Mouse (Mus musculus) MEL (cell line): Measurements from ENCODE around the gene Upp2.

Experiments
- CTCF ChIP-seq, 3 experiments: IDR thresholded peaks in 2 of 3; conservative IDR thresholded peaks in 1 of 3; 2 replicates each; pipeline ENCODE4 v1.5.1; 2011 to 2012; ENCODE audit warnings: low read length in 3 of 3, low read depth in 2 of 3, mild to moderate bottlenecking in 2 of 3, improper control_type of control experiment in 1 of 3, inconsistent platforms in 1 of 3, mixed read lengths in 1 of 3, moderate library complexity in 1 of 3; ENCODE audit not compliant: control insufficient read depth in 1 of 3, insufficient read depth in 1 of 3, poor library complexity in 1 of 3, severe bottlenecking in 1 of 3
- E2F4 ChIP-seq: IDR thresholded peaks from 2 replicates; pipeline ENCODE4 v1.6.1; 2011; ENCODE audit warnings: low read depth, low read length, improper control_type of control experiment, borderline replicate concordance
- ETS1 ChIP-seq: IDR thresholded peaks from 2 replicates; pipeline ENCODE4 v1.6.1; 2012; ENCODE audit warnings: low read depth, mild to moderate bottlenecking, inconsistent platforms, low read length, improper control_type of control experiment, moderate library complexity
- HCFC1 ChIP-seq: IDR thresholded peaks from 2 replicates; pipeline ENCODE4 v1.6.1; 2012; ENCODE audit warnings: low read depth, mild to moderate bottlenecking, inconsistent platforms, low read length, improper control_type of control experiment, moderate library complexity
- MAZ ChIP-seq: IDR thresholded peaks from 2 replicates; pipeline ENCODE4 v1.6.1; 2012; ENCODE audit warnings: low read depth, mild to moderate bottlenecking, inconsistent platforms, low read length, improper control_type of control experiment
- NELFE ChIP-seq: IDR thresholded peaks from 2 replicates; pipeline ENCODE4 v1.6.1; 2011; ENCODE audit warnings: low read depth, low read length, improper control_type of control experiment
- POLR2A ChIP-seq, 2 experiments: IDR thresholded peaks; 2 replicates each; pipeline ENCODE4 v1.6.1; 2011 to 2012; ENCODE audit warnings: low read length in 2 of 2, mild to moderate bottlenecking in 2 of 2, control low read depth in 1 of 2, improper control_type of control experiment in 1 of 2, low read depth in 1 of 2, moderate library complexity in 1 of 2; ENCODE audit not compliant: control insufficient read depth in 1 of 2, insufficient read depth in 1 of 2, poor library complexity in 1 of 2
- POLR2AphosphoS2 ChIP-seq: IDR thresholded peaks from 2 replicates; pipeline ENCODE4 v1.6.1; 2011; ENCODE audit warnings: low read length, improper control_type of control experiment
- TCF12 ChIP-seq: IDR thresholded peaks from 2 replicates; pipeline ENCODE4 v1.6.1; 2014; ENCODE audit warnings: low read depth, mild to moderate bottlenecking, inconsistent platforms, low read length, improper control_type of control experiment, moderate library complexity
- USF1 ChIP-seq: IDR thresholded peaks from 2 replicates; pipeline ENCODE4 v1.6.1; 2014; ENCODE audit warnings: low read depth, mild to moderate bottlenecking, inconsistent platforms, low read length, improper control_type of control experiment, moderate library complexity
- USF2 ChIP-seq, 2 experiments: IDR thresholded peaks; 2 replicates each; pipeline ENCODE4 v1.6.1; 2011 to 2012; ENCODE audit warnings: improper control_type of control experiment in 2 of 2, low read length in 2 of 2, borderline replicate concordance in 1 of 2, inconsistent platforms in 1 of 2, low read depth in 1 of 2, mild to moderate bottlenecking in 1 of 2; ENCODE audit not compliant: insufficient read depth in 1 of 2
- ZC3H11A ChIP-seq: IDR thresholded peaks from 2 replicates; pipeline ENCODE4 v1.6.1; 2012; ENCODE audit warnings: low read depth, mild to moderate bottlenecking, inconsistent platforms, low read length, improper control_type of control experiment

GRCm38 (mm10) chr2:58546264-58546663 is 20.8 kb upstream of the Upp2 start:
- no peak for TF ChIP-seq CTCF (IDR thresholded peaks at IDR 0.05 in 2 of 3, conservative IDR thresholded peaks at IDR 0.05 in 1 of 3; ENCODE audit: control insufficient read depth in 1 of 3, insufficient read depth in 1 of 3, low read depth in 2 of 3, low read length in 3 of 3, poor library complexity in 1 of 3, severe bottlenecking in 1 of 3)
- TF ChIP-seq ZC3H11A: no peak
- no peak for TF ChIP-seq USF2 (IDR thresholded peaks at IDR 0.05; ENCODE audit: borderline replicate concordance in 1 of 2, insufficient read depth in 1 of 2, low read depth in 1 of 2, low read length in 2 of 2)
- TF ChIP-seq E2F4: no peak
- TF ChIP-seq MAZ: no peak
- no peak for TF ChIP-seq POLR2A (IDR thresholded peaks at IDR 0.05; ENCODE audit: control insufficient read depth in 1 of 2, insufficient read depth in 1 of 2, low read depth in 1 of 2, low read length in 2 of 2, poor library complexity in 1 of 2)
- no peak for TF ChIP-seq TCF12
- no peak for TF ChIP-seq USF1
- no peak for TF ChIP-seq POLR2AphosphoS2
- TF ChIP-seq HCFC1: no peak
- no peak for TF ChIP-seq ETS1
- no peak for TF ChIP-seq NELFE
